Mouse (Mus musculus): ENCODE data around the gene Mpi.
A peak's percentile ranks its signal among the peaks of the same experiment; 100 is the strongest.

The Mpi gene

GRCm38 (mm10) chr9:57552139-57552887, at the start of gene Mpi:
TSS of gene Mpi (minus strand) at chr9:57552763.
- DNase-seq (ENCODE audit: low spot score in 2 of 2), result peak; percentile 23 to 44

DNA sequence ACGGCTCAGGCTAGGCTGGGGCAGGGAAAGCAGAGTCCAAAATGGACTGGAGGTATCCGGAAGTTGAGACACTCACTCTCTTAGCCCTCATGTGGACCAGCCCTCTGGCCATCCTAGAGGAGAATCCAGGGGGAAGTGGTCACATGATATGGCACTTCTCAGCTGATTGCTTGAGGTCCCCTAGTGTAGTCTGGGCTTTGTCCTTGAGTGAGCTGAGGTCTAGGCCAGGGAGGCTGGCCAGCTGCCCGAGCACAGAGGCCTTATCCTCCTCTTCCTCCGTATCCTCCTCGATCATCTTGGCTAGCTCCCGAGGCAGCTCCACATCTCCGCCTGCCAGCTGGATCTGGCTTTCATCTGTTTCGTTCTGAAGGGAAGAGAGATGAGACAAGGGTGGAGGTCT, 49.5 kb upstream of the Mpi start:
- no peak for DNase-seq (ENCODE audit: low spot score in 2 of 2)

DNA sequence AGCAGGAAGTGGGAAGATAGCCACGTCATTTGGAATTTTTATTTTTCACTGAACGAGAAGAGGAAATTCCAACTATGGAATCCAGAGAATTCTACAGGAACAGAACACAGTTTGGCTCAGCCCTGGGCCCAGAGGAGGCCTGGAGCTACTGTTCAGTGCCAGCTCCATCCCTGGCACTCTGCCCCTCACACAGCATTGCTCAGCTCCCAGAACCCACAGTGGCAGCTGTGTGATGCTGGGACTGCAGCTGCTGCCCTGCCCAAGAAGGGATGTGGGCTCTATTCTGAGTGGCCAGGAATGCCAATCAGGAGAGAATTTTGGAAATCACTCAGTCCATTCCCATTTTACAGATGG, 48.8 kb upstream of the Mpi start:
- no peak for DNase-seq (ENCODE audit: low spot score in 2 of 2)

GRCm38 (mm10) chr9:57600620-57601352, 48.2 kb upstream of the Mpi start:
- DNase-seq (ENCODE audit: low spot score in 2 of 2), result no peak

DNA sequence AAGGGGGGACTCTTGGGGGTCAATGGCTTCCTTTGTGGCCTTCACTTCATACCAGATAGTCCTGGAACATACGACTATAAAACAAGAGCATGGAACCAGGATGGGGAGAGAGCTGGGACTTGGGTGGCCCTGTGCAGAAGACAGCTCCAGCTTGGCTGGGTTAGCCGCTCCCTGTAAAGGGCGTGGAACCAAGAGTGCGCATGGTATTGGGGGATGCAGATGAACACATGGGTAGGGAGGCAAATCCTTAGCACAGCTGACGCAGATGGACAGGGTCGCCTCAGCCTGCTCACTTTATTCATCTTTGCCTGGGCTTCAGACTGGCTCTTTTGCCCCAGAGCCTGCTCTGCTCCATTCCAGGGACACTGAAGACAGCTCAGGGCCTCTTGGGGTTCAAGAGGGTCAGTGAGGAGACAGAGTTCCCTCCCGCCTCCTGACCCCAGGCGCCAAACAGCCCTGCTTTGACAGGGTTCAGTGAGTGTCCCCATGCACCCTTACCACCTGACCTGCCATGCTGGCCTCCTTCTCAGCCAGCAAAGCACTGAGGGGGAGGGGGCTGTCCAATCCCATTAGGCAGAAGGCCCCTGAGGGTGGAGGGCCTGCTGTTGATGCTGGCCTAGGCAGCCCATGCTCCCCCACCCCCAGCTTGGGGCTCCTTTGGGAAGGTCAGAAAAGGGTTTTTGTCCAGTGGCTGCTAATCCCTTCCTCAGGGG, 46.4 kb upstream of the Mpi start:
- no peak for DNase-seq (ENCODE audit: low spot score in 2 of 2)

GRCm38 (mm10) chr9:57597929-57598382, 45.4 kb upstream of the Mpi start:
- DNase-seq (ENCODE audit: low spot score in 2 of 2), result no peak

DNA sequence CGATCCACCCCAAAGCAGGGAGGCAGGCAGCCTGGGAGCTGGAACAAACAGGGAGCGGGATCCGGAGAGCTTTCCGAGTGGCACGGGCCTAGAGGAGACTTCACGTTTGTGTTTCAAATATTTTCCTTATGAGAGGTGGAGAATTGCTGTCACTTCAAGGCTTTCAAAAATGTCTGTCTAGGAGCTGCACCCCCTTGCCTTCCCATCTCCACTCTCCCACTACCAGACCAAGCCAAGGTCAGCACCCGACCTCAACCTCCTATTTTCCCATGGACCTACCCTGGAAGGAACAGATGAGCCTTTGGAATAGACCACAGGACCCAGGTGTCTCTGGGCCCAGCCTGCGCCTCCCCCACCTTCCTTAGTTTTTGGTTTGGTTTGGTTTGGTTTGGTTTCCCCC, 44.7 kb upstream of the Mpi start:
- DNase-seq (ENCODE audit: low spot score in 2 of 2), result no peak

- DNase-seq (ENCODE audit: low spot score in 2 of 2), result no peak
Observed at GRCm38 (mm10) chr9:57594174-57594509, 41.6 kb upstream of the Mpi start.

- DNase-seq (ENCODE audit: low spot score in 2 of 2), result no peak
Observed at GRCm38 (mm10) chr9:57593454-57594173, 41.1 kb upstream of the Mpi start.

- no peak for DNase-seq (ENCODE audit: low spot score in 2 of 2)
Observed at GRCm38 (mm10) chr9:57590726-57591125, 38.2 kb upstream of the Mpi start.

- peak; percentile 79 to 86 for DNase-seq (ENCODE audit: low spot score in 2 of 2)
Observed at GRCm38 (mm10) chr9:57589224-57590126, 36.9 kb upstream of the Mpi start, which contains the start of gene Ulk3. TSS of gene Ulk3 (plus strand) at chr9:57589452.

DNA sequence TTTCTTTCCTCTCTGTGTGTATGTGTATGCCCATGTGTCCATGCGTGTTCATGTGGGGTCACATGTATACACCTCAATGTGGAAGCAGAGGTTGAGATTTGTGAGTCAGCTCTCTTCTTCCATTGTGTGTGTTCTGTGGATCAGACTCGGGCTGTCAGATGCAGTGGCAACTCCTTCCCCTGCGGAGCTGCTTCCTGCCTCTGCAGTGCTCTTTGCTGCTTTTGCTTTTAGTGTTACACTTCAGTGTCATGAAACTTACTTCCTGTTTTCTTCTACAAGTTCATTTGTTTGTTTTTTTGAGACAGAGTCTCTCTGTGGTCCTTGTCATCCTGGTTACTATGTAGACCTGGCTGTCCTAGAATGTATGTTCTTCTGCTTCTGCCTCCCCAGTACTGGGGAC, 32.4 kb upstream of the Mpi start:
- DNase-seq (ENCODE audit: low spot score in 2 of 2), result no peak

GRCm38 (mm10) chr9:57577144-57577849, 24.7 kb upstream of the Mpi start:
- no peak for DNase-seq (ENCODE audit: low spot score in 2 of 2)

- DNase-seq (ENCODE audit: low spot score in 2 of 2), result no peak
Observed at GRCm38 (mm10) chr9:57575577-57575976, 23.0 kb upstream of the Mpi start.

DNA sequence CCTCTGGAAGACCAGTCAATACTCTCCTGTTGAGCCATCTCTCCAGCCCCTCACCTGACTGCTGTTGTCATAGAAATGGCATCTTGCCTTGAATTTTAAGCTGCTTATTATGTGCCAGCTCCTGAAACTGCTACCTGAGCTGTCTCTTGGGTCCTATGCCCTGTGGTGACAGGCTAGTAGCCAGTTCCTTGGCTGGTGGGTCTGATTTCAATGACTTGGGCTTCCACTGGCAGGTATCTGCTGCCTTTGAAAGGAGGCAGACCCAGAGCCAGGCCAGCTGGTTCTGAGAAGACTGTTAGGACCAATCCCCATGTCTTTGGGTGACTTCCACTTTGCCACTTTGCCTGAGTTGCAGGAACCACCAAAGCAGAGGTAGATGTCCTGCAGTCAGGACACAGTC, 21.8 kb upstream of the Mpi start:
- no peak for DNase-seq (ENCODE audit: low spot score in 2 of 2)

DNA sequence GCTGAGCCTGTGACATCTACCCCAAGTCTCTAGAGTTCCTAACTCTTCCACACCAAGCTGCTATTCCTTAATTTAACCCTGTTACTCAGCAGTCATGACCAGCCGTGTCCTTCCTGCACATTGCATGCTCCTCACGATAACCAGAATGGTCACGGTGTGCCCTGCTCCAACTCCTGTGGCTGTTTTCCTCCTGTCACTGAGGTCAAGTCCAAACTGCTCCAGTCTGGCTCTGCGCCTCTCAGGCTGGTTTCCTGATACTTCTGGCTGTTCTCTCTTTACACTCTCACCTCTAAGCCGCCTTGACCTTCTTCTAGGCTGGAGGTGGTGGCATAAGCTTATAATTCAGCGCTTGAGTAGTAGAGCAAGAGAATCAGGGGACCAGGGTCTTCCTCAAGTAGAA, 15.9 kb upstream of the Mpi start:
- no peak for DNase-seq (ENCODE audit: low spot score in 2 of 2)

DNA sequence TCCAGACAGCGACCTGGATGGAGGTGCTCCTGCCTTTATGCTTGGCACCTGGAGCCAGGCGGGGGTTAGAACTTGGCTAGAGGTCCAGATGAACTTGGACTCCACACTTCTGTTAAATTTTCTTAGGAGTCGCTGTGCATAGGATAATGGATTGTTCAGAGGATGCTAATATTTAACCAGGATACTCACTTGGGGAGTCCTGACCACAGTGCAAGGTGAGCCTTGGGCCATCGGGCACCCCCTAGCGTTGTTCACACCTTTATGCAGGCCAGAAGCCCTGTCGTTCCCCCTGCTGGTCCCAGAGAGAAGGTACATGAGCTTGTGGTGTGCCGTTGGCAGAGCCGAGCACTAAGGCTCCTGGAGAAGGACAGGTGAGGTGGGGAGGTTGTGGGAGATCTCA, 14.3 kb upstream of the Mpi start:
- no peak for DNase-seq (ENCODE audit: low spot score in 2 of 2)

DNA sequence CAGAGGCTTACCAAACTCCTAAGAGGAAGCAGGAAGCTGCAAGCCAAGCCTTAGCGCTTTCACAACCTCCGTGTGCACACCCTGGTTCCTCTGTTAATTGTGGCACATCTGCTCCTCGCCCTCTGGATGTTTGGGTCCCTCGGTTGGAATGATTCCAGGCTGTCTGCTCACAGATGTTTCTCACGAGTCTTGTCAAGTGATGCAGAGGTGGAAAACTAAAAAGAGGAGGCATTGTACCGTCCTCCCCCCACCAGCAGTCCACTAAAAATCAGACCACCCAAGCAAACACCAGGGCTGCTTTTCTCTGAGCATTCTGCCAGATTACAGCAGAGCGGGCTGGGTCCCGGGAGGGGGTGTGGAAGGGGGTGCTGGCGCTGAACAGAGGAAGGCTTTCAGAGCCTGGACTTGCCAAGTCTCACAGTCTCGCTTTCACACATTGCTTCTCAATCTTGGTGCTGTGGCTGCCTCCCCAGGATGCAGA, 13.2 kb upstream of the Mpi start:
- no peak for DNase-seq (ENCODE audit: low spot score in 2 of 2)

- DNase-seq (ENCODE audit: low spot score in 2 of 2), result no peak
Observed at GRCm38 (mm10) chr9:57564609-57565008, 12.0 kb upstream of the Mpi start.

DNA sequence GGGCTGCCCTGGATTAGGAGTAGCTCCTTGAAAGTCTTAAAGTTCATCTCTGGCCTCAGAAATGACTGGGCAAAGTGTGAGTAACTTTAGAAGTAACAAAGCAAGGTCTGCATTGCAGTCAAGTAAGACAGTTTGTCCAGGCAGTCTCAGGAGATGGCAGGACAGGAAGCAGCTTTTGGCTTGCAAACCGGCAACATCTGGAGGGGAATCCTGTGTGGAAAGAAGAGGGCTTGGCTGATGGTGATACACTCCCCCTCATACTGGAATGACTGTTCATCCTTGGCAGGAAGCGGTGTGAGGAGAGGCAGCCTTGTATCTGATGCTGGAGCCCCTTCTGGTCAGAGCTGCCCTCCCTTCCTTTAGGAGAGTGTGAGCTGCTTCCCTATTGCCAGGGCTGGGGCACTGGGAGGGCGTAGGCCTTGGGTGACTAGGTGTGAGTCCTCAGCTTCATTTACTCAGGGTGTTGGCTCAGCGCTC, 10.4 kb upstream of the Mpi start:
- DNase-seq (ENCODE audit: low spot score in 2 of 2), result no peak
